Mouse (Mus musculus) urinary bladder, postnatal 14 days (tissue): ENCODE measurements around the gene Eme2.

Experiments
- DNase-seq: peaks from one replicate; pipeline ENCODE4 v3.0.0; 2021; ENCODE audit warnings: low spot score

Eme2 gene

GRCm38 (mm10) chr17:24896241-24896992 is 1.5 kb upstream of the Eme2 start, which contains the start of gene Nme3:
TSS of gene Nme3 (plus strand) at chr17:24896500.
- DNase-seq, result peak; percentile 77

- DNase-seq, result no peak
Observed at GRCm38 (mm10) chr17:24895571-24896240, 819 bp upstream of the Eme2 start.

- no peak for DNase-seq
Observed at GRCm38 (mm10) chr17:24894061-24894994, 559 bp downstream of the Eme2 start.

GRCm38 (mm10) chr17:24893276-24893675 is 1.6 kb downstream of the Eme2 start:
- DNase-seq, result no peak

- no peak for DNase-seq
Observed at GRCm38 (mm10) chr17:24892785-24893184, 2.1 kb downstream of the Eme2 start.

GRCm38 (mm10) chr17:24891321-24891720 is 3.6 kb downstream of the Eme2 start:
- DNase-seq, result no peak

- DNase-seq, result no peak
Observed at GRCm38 (mm10) chr17:24890151-24891092, 4.5 kb downstream of the Eme2 start.

- no peak for DNase-seq
Observed at GRCm38 (mm10) chr17:24888862-24889261, 6.0 kb downstream of the Eme2 start.

GRCm38 (mm10) chr17:24887291-24888080 is 7.4 kb downstream of the Eme2 start:
- no peak for DNase-seq

- no peak for DNase-seq
Observed at GRCm38 (mm10) chr17:24886932-24887271, 8.0 kb downstream of the Eme2 start.

- peak; percentile 99 for DNase-seq
Observed at GRCm38 (mm10) chr17:24886134-24886931, 8.6 kb downstream of the Eme2 start, which contains the start of the genes Nubp2 and Spsb3. TSS of gene Nubp2 (minus strand) at chr17:24886349. TSS of gene Spsb3 (plus strand) at chr17:24886643.

- no peak for DNase-seq
Observed at GRCm38 (mm10) chr17:24885356-24886133, 9.3 kb downstream of the Eme2 start.

GRCm38 (mm10) chr17:24884391-24884790 is 10.5 kb downstream of the Eme2 start:
- no peak for DNase-seq

- DNase-seq, result no peak
Observed at GRCm38 (mm10) chr17:24881738-24882440, 13.0 kb downstream of the Eme2 start.

- DNase-seq, result no peak
Observed at GRCm38 (mm10) chr17:24878531-24878930, 16.4 kb downstream of the Eme2 start.

- DNase-seq, result no peak
Observed at GRCm38 (mm10) chr17:24878117-24878397, 16.8 kb downstream of the Eme2 start.

GRCm38 (mm10) chr17:24877336-24878116 is 17.4 kb downstream of the Eme2 start:
- no peak for DNase-seq

- DNase-seq, result no peak
Observed at GRCm38 (mm10) chr17:24874989-24875388, 19.9 kb downstream of the Eme2 start.
